Mouse (Mus musculus): ENCODE measurements around the gene Gas1. TPM values are rescaled to one million over a fixed set of nuclear protein-coding genes. Genes with fewer than 3 reads are reported as not detected.

Gas1 gene
- polyA plus RNA-seq (2016; fragmentation: Nextera tagmentation; extraction: Ambion mirVana): 49.2 and 49.5 TPM in 2 replicates

- under 1% methylated on average over 59 of the region's 59 CpGs for WGBS
- Histone ChIP-seq H3K27ac (replicated peaks) (peak within 1 kb of the TSS; percentile 99), H3K36me3 (peaks cover 7% of the 10 kb centered on the region; the same call in 1 of the 2 replicates), H3K9me3 (replicated peaks) (no peaks in the 10 kb centered on the region), H3K4me3 (peak within 1 kb of the TSS; percentile 93), H3K4me1 (peaks cover 59% of the 10 kb centered on the region), H3K27me3 (ENCODE audit: low read depth, poor library complexity, severe bottlenecking) (peaks cover 29% of the 10 kb centered on the region)
- DNase-seq (ENCODE audit: low spot score): peak; percentile 97
Observed at GRCm38 (mm10) chr13:60177106-60177796, at the start of gene Gas1. Gas1 (minus strand) TSS chr13:60177365.

DNA sequence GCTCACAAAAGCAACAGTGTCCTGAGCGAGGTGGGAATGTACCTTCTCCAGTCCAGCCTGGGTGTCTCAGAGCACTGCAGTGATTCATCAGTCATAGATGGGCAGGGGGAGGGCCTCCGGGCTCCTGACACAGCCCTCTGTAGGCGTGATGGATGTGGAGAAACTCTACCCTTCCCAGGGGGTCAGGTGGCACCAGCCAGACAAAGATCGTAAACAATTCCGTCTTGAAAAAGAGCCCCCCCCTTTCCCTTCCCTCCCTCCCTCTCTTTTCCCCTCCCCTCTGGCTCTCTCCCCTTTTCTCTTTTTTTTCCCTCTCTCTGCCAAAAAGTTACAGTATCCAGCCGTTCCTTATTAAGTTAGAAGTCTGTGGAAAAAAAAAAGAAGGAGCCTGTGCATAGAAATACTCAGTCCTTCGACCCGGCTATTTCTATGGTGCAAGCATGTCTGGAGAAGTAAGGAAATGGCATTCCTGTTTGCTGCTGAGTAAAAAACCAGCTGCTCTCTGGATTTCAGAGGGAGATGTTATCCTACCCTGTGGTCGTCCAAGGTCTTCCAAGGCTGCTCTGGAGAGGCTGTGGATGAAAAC, 49.2 kb upstream of the Gas1 start:
- H3K4me3 ChIP-seq: no peak overlapping the region
- H3K9me3 ChIP-seq (replicated peaks): no peaks in the 10 kb centered on the region; the same call in 1 of the 2 replicates
- no peak for DNase-seq (ENCODE audit: low spot score)
- 52% methylated on average over 9 of the region's 9 CpGs for WGBS
- no peak overlapping the region for H3K27ac ChIP-seq (replicated peaks)
- no peaks in the 10 kb centered on the region for H3K36me3 ChIP-seq
- peaks cover 9% of the 10 kb centered on the region for H3K4me1 ChIP-seq
- H3K27me3 ChIP-seq (ENCODE audit: low read depth, poor library complexity, severe bottlenecking): peaks cover 16% of the 10 kb centered on the region; the same call in 1 of the 2 replicates

GRCm38 (mm10) chr13:60225736-60226135, 48.6 kb upstream of the Gas1 start:
- H3K27me3 ChIP-seq (ENCODE audit: low read depth, poor library complexity, severe bottlenecking): peaks cover 16% of the 10 kb centered on the region; the same call in 1 of the 2 replicates
- H3K9me3 ChIP-seq (replicated peaks): no peaks in the 10 kb centered on the region; the same call in 1 of the 2 replicates
- no peak overlapping the region for H3K4me3 ChIP-seq
- no peaks in the 10 kb centered on the region for H3K36me3 ChIP-seq
- no peak overlapping the region for H3K27ac ChIP-seq (replicated peaks)
- no peak for DNase-seq (ENCODE audit: low spot score)
- H3K4me1 ChIP-seq: peaks cover 9% of the 10 kb centered on the region
- WGBS: 92% methylated on average over 1 of the region's 1 CpGs

- DNase-seq (ENCODE audit: low spot score): no peak
- 94% methylated on average over 5 of the region's 5 CpGs for WGBS
Observed at GRCm38 (mm10) chr13:60225276-60225675, 48.1 kb upstream of the Gas1 start.

DNA sequence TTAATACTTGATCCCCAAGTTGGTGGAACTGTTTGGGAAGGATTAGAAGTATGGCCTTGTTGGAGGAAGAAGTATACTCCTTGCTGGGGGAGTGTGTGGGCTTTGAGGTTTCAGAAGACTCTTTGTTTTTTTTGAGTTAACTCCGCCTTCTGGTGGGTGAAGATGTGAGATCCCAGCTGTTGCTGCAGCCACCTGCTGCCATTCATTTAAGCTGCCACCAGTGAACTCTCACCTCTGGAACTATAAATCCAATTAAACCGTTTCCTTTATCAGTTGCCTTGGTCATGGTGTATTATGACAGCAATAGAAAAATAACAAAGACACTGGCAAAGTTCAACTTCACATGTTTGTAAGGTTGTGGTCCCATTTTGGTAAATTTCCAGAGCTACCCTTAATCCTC, 46.6 kb upstream of the Gas1 start:
- 67% methylated on average over 2 of the region's 2 CpGs for WGBS
- no peak overlapping the region for H3K27ac ChIP-seq (replicated peaks)
- no peak overlapping the region for H3K4me3 ChIP-seq
- H3K36me3 ChIP-seq: no peaks in the 10 kb centered on the region
- peaks cover 9% of the 10 kb centered on the region for H3K4me1 ChIP-seq
- peaks cover 16% of the 10 kb centered on the region; the same call in 1 of the 2 replicates for H3K27me3 ChIP-seq (ENCODE audit: low read depth, poor library complexity, severe bottlenecking)
- DNase-seq (ENCODE audit: low spot score): no peak
- peaks cover 3% of the 10 kb centered on the region; the same call in 1 of the 2 replicates for H3K9me3 ChIP-seq (replicated peaks)

More at GRCm38 (mm10) chr13:60225276-60225675, 48.1 kb upstream of the Gas1 start:
- Histone ChIP-seq H3K27ac (replicated peaks) (no peak overlapping the region), H3K4me1 (peaks cover 9% of the 10 kb centered on the region), H3K36me3 (no peaks in the 10 kb centered on the region), H3K4me3 (no peak overlapping the region), H3K27me3 (ENCODE audit: low read depth, poor library complexity, severe bottlenecking) (peaks cover 16% of the 10 kb centered on the region; the same call in 1 of the 2 replicates), H3K9me3 (replicated peaks) (no peaks in the 10 kb centered on the region; the same call in 1 of the 2 replicates)

- no peak for DNase-seq (ENCODE audit: low spot score)
- Histone ChIP-seq H3K9me3 (replicated peaks) (peaks cover 3% of the 10 kb centered on the region; the same call in 1 of the 2 replicates), H3K27ac (replicated peaks) (no peak overlapping the region), H3K36me3 (no peaks in the 10 kb centered on the region), H3K4me1 (peaks cover 11% of the 10 kb centered on the region), H3K4me3 (no peak overlapping the region), H3K27me3 (ENCODE audit: low read depth, poor library complexity, severe bottlenecking) (peaks cover 13% of the 10 kb centered on the region; the same call in 1 of the 2 replicates)
- WGBS: 88% methylated on average over 11 of the region's 11 CpGs
Observed at GRCm38 (mm10) chr13:60222336-60222735, 45.2 kb upstream of the Gas1 start.

- no peaks in the 10 kb centered on the region for H3K27me3 ChIP-seq (ENCODE audit: low read depth, poor library complexity, severe bottlenecking)
- no peaks in the 10 kb centered on the region for H3K36me3 ChIP-seq
- no peak overlapping the region for H3K4me3 ChIP-seq
- WGBS: 93% methylated on average over 7 of the region's 7 CpGs
- no peak for DNase-seq (ENCODE audit: low spot score)
- H3K4me1 ChIP-seq: peaks cover 4% of the 10 kb centered on the region; the same call in 1 of the 2 replicates
- H3K27ac ChIP-seq (replicated peaks): no peak overlapping the region
- no peaks in the 10 kb centered on the region for H3K9me3 ChIP-seq (replicated peaks)
Observed at GRCm38 (mm10) chr13:60213896-60214295, 36.7 kb upstream of the Gas1 start.

DNA sequence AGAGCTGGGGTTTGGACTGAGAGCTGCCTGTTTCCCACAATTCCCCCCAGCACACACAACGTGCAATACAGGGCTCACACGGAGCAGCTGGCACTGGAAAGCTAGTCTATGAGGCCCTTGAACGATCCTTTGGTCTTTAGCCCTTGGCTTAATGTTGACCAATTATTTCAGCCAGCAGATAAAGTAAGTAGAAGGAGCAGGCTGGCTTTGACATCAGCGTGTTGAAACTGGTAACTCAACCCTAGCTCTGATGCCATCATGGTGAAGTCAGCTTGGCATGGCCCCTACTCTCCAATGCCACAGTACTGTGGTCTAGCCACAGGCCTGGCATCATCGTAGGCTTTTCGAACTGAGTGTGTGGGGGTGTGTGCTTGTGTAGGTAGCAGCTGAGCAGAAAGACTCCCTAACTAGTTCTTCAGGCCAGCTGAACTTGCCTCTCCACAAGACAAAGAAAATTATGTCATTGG, 30.0 kb upstream of the Gas1 start:
- H3K4me1 ChIP-seq: no peaks in the 10 kb centered on the region
- no peaks in the 10 kb centered on the region for H3K27me3 ChIP-seq (ENCODE audit: low read depth, poor library complexity, severe bottlenecking)
- H3K27ac ChIP-seq (replicated peaks): no peak overlapping the region
- H3K9me3 ChIP-seq (replicated peaks): peaks cover 6% of the 10 kb centered on the region; the same call in 1 of the 2 replicates
- H3K4me3 ChIP-seq: no peak overlapping the region
- 90% methylated on average over 6 of the region's 6 CpGs for WGBS
- DNase-seq (ENCODE audit: low spot score): no peak
- H3K36me3 ChIP-seq: no peaks in the 10 kb centered on the region

DNA sequence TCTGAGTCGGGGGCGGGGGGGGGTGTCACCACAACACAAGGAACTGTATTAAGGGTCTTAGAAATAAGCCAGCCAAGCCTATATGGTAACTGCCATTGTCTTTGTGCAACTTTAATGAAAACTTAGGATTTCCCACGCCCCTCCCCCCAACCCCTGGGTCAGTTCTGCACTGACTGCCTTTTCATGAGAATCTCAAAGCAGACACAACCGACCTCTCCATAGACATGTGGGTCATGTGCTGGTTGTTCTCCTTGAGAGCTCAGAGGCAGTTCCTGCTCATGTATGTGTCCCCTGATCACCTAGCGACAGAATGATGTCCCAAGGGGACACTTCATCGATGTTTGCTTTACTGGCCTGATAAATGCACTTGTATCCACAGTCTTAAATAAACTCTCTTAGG, 27.6 kb upstream of the Gas1 start:
- peaks cover 6% of the 10 kb centered on the region; the same call in 1 of the 2 replicates for H3K9me3 ChIP-seq (replicated peaks)
- H3K27ac ChIP-seq (replicated peaks): no peak overlapping the region
- no peak overlapping the region for H3K4me3 ChIP-seq
- no peaks in the 10 kb centered on the region for H3K4me1 ChIP-seq
- no peak for DNase-seq (ENCODE audit: low spot score)
- no peaks in the 10 kb centered on the region for H3K36me3 ChIP-seq
- H3K27me3 ChIP-seq (ENCODE audit: low read depth, poor library complexity, severe bottlenecking): no peaks in the 10 kb centered on the region
- 91% methylated on average over 6 of the region's 6 CpGs for WGBS

DNA sequence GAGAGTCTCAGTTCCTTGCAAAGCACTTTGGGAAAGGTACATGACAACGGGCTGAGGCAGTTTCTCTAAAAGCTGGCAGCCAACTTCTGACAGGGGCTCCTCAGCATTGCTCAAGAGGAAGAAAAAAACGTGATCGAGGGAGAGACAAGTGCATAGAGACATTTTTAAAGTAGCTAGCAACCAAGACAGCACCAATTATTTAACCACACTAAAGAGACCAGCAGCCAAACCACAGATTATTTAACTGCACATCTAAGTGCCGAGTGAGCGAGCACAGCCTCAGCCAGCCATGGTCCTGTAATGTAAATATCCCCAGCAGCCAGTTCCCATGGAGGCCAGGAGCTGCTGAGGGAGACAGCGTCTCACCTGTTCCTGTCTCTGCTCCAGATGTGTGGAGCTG, 16.1 kb upstream of the Gas1 start:
- H3K4me1 ChIP-seq: no peaks in the 10 kb centered on the region
- H3K4me3 ChIP-seq: no peak overlapping the region
- no peak overlapping the region for H3K27ac ChIP-seq (replicated peaks)
- no peak for DNase-seq (ENCODE audit: low spot score)
- H3K9me3 ChIP-seq (replicated peaks): peaks cover 6% of the 10 kb centered on the region; the same call in 1 of the 2 replicates
- WGBS: 81% methylated on average over 6 of the region's 6 CpGs
- no peaks in the 10 kb centered on the region for H3K36me3 ChIP-seq
- no peaks in the 10 kb centered on the region for H3K27me3 ChIP-seq (ENCODE audit: low read depth, poor library complexity, severe bottlenecking)

DNA sequence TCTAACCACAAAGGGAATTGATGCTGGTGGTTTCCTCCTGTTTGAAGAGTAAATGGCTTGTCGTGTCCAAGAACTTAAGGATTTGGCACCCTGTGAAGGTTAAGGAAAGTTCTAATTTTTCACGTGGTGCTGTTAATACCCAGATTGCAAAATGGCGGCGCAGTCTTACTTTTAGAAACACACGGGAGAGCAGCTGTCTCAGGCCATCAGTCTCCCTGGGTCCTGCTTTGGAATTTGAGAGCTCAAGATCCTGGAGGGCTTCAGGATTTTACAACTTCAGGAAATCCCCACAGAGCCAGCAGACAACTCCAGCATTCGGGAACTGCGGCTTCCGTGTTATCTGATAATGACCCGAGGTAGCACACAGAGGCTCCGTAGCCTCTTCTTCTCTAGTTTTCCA, 12.8 kb upstream of the Gas1 start:
- H3K9me3 ChIP-seq (replicated peaks): no peaks in the 10 kb centered on the region
- no peaks in the 10 kb centered on the region for H3K27me3 ChIP-seq (ENCODE audit: low read depth, poor library complexity, severe bottlenecking)
- DNase-seq (ENCODE audit: low spot score): no peak
- no peak overlapping the region for H3K4me3 ChIP-seq
- H3K27ac ChIP-seq (replicated peaks): no peak overlapping the region
- no peaks in the 10 kb centered on the region for H3K36me3 ChIP-seq
- 86% methylated on average over 10 of the region's 10 CpGs for WGBS
- H3K4me1 ChIP-seq: no peaks in the 10 kb centered on the region

DNA sequence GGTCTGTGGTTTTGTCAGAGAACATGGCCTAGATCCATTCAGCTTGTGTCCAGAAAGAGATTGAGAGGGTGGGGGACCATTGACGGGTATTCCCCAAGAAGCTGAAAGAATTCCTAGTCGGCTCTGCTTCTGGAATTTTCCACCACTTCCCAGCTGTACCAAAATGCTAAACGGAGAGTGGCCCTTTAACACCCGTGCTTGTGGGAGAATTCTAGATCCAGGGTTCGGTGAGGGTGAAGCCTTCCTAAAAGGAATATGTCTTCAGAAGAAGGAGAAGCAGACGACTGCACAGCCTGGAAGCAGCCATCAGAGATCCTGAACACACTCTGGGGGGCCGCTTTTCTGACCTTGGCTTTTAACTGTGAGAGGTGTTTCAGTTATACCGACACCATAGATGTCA, 11.8 kb upstream of the Gas1 start:
- Histone ChIP-seq H3K4me1 (no peaks in the 10 kb centered on the region), H3K27ac (replicated peaks) (no peak overlapping the region), H3K27me3 (ENCODE audit: low read depth, poor library complexity, severe bottlenecking) (no peaks in the 10 kb centered on the region), H3K9me3 (replicated peaks) (no peaks in the 10 kb centered on the region), H3K4me3 (no peak overlapping the region), H3K36me3 (no peaks in the 10 kb centered on the region)
- no peak for DNase-seq (ENCODE audit: low spot score)
- 88% methylated on average over 8 of the region's 8 CpGs for WGBS

- Histone ChIP-seq H3K9me3 (replicated peaks) (no peaks in the 10 kb centered on the region; the same call in 1 of the 2 replicates), H3K27me3 (ENCODE audit: low read depth, poor library complexity, severe bottlenecking) (peaks cover 6% of the 10 kb centered on the region; the same call in 1 of the 2 replicates), H3K4me1 (peaks cover 2% of the 10 kb centered on the region; the same call in 1 of the 2 replicates), H3K4me3 (no peak overlapping the region), H3K36me3 (no peaks in the 10 kb centered on the region), H3K27ac (replicated peaks) (no peak overlapping the region)
- no peak for DNase-seq (ENCODE audit: low spot score)
- WGBS: 92% methylated on average over 2 of the region's 2 CpGs
Observed at GRCm38 (mm10) chr13:60187276-60187675, 10.1 kb upstream of the Gas1 start.

Data from midbrain, embryonic 10.5 days (tissue).